Mouse (Mus musculus) heart, embryonic 12.5 days (tissue): ENCODE results near the gene Poln. TPM values are rescaled to one million over a fixed set of nuclear protein-coding genes. Genes with fewer than 3 reads are reported as not detected.

Experiments used
- ATAC-seq: fragments of 200-750 bp; cut with Nextera tagmentation; 2 replicates; pipeline ENCODE4 v1.8.0; 2017; ENCODE audit warnings: moderate TSS enrichment, moderate library complexity; ENCODE audit not compliant: insufficient number of reproducible peaks, low FRiP score
- H3K27ac ChIP-seq: fragments of 300-500 bp; sonication (generic); 2 replicates; pipeline ENCODE4 v1.5.1; 2016; ENCODE audit warnings: mild to moderate bottlenecking, moderate library complexity; ENCODE audit not compliant: poor library complexity, severe bottlenecking
- H3K27me3 ChIP-seq: fragments of 300-500 bp; sonication (generic); replicated peaks from 2 replicates; pipeline ENCODE4 v1.6.1; 2016; ENCODE audit warnings: mild to moderate bottlenecking, moderate library complexity
- H3K36me3 ChIP-seq: fragments of 300-500 bp; sonication (generic); 2 replicates; pipeline ENCODE4 v1.6.1; 2016; ENCODE audit warnings: mild to moderate bottlenecking, moderate library complexity
- H3K4me1 ChIP-seq: fragments of 300-500 bp; sonication (generic); replicated peaks from 2 replicates; pipeline ENCODE4 v1.6.1; 2016; ENCODE audit warnings: mild to moderate bottlenecking
- H3K4me2 ChIP-seq: fragments of 300-500 bp; sonication (generic); 2 replicates; pipeline ENCODE4 v1.6.1; 2016; ENCODE audit warnings: mild to moderate bottlenecking, moderate library complexity
- H3K4me3 ChIP-seq: fragments of 300-500 bp; sonication (generic); 2 replicates; pipeline ENCODE4 v1.5.1; 2016; ENCODE audit warnings: mild to moderate bottlenecking
- H3K9ac ChIP-seq: fragments of 300-500 bp; sonication (generic); 2 replicates; pipeline ENCODE4 v1.6.1; 2016; ENCODE audit warnings: mild to moderate bottlenecking, moderate library complexity
- H3K9me3 ChIP-seq: fragments of 300-500 bp; sonication (generic); replicated peaks from 2 replicates; pipeline ENCODE4 v1.6.1; 2016; ENCODE audit warnings: mild to moderate bottlenecking, moderate library complexity
- WGBS: fragments of 180-500 bp; shearing (Covaris S2); methylation state at CpG from one replicate; pipeline ENCODE4 v1.1.7; 2016; 5-methylcytosine and 5-hydroxymethylcytosine counted together
- polyA plus RNA-seq: library from polyadenylated mRNA; unstranded; fragments of >200 nt; fragmentation: Nextera tagmentation; extraction: Ambion mirVana; gene quantifications from 2 replicates; pipeline ENCODE4 v1.2.1, GENCODE M21; 2016

The Poln gene
- 0.37 and 0.40 TPM in 2 replicates for polyA plus RNA-seq

DNA sequence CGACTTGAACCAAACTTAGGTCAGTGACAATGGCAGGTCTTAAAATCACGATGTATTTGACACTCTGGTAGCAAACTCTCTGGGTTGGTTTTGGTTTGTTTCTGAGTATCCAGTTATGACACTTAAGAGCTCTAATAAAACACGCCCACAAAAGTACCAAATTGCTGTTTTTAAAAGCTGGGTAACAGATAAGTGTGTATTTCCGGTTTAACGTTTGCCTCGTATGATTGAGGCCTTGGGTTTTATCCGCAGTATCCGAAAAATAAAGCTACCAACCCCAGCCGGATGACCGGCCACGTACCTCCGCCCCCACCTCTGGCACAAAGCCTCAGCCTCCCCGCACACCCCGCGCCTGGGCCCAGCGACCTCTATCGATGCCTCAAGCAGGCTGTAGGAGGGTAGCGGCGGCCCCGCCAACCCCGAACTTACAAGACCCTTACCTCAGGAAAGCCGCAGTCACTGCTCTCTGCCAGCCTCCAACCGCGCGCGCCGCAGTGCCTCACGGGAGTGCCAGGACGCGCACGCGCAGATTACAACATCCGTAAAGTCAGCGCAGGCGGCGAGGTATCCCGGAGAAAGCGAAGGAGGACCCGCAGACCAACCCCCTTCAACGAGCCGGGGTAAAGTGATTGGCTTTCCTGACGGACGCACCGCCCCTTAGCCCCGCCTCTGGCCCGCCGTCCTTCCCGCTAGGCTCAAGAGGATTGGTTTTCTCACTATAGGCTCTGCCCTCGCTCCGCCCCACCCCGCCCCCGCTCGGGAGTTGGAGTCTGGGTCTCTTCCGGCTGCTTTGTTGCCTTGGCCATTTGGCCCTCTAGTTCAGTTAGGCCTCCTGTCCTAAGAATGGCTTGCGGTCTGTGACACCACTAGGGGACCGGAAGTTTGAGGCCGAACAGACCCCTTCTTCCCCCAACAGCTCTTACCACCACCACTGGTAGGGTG lies at the start of gene Poln, which contains the start of gene Haus3:
Gene Poln (minus strand): TSS at position 499 of the 942 bp plus-strand sequence.
Gene Haus3 (minus strand): TSS at position 578 of the 942 bp plus-strand sequence.
- no peaks in the 10 kb centered on the region for H3K27me3 ChIP-seq
- peak within 1 kb of the TSS; percentile 96 for H3K9ac ChIP-seq
- H3K36me3 ChIP-seq, result peaks cover 20% of the 10 kb centered on the region
- H3K4me1 ChIP-seq, result 0 out of 2 replicates have a peak, but pooled peaks cover 5% of the 10 kb centered on the region
- peak within 1 kb of the TSS; percentile 72 for H3K4me2 ChIP-seq
- peak; percentile 100 for ATAC-seq
- under 1% methylated on average over 57 of the region's 57 CpGs for WGBS
- H3K27ac ChIP-seq, result peak within 1 kb of the TSS; percentile 94
- H3K4me3 ChIP-seq, result peak within 1 kb of the TSS; percentile 92
- H3K9me3 ChIP-seq, result no peaks in the 10 kb centered on the region

DNA sequence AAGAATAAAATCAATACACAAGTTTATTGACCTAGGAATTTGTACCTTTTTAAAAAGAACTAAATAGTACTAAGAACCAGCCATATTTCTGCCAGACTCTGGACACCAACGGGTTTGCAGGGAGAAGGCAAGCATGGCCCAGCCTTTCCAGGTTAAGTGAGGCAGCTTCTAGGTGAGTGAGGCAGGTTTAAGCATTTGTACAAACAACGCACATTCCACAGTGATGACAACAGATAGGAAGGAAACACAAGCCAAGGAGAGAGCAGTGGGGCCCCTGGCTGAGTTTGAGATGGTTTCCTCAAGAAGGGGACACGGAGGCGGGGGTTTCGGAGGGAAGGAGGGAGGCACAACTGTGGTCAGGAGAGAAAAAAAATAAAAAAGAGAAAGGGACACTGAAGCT lies 49.4 kb upstream of the Poln start:
- Histone ChIP-seq H3K27ac (no peak overlapping the region), H3K9ac (no peak overlapping the region), H3K36me3 (no peaks in the 10 kb centered on the region), H3K4me1 (peaks cover 26% of the 10 kb centered on the region), H3K9me3 (no peaks in the 10 kb centered on the region), H3K4me2 (no peak overlapping the region), H3K27me3 (peaks cover 32% of the 10 kb centered on the region), H3K4me3 (no peak overlapping the region)
- ATAC-seq, result no peak
- WGBS, result 52% methylated on average over 5 of the region's 5 CpGs

DNA sequence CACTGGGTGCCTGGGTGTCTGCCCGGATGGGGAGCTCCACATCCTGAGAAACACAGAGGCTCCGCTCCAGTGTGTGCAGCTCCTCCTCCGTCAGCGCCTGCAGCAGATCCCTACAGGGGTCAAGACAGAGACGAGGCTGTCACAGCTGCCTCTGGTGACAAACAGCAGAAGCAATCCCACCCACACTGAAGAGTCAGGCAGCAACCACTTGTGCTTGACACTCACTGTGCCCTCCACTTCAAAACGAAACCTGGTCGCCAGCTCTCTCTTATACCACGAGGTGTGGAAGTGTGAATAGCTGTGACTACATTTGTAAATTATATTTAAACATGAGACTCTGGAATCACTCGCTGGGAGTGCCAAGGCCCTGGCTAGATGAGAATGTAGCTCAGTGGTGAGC lies 48.5 kb upstream of the Poln start:
- no peak overlapping the region for H3K9ac ChIP-seq
- H3K27me3 ChIP-seq, result peaks cover 25% of the 10 kb centered on the region; the same call in 1 of the 2 replicates
- peak; percentile 72 for ATAC-seq

DNA sequence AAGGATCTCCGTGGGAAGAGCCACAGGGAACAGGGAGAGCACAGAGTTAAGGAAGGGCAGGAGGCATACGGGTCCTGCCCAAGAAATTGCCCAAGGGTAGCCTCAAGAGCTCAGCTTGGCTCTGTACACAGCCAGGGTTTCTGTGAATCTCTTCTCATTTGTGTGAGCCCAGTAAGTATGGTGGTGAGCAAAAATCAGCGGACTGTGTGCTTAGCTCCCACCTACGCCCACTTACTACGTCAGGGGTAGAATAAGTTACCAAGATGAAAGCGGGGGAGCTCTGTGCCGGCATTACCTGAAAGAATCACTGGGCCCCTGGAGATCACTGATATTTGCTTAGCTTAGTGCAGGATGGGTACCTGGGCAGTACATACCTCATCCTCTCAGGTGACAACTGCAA lies 46.8 kb upstream of the Poln start:
- no peak overlapping the region for H3K4me2 ChIP-seq
- no peaks in the 10 kb centered on the region for H3K9me3 ChIP-seq
- no peaks in the 10 kb centered on the region for H3K36me3 ChIP-seq
- ATAC-seq, result no peak
- WGBS, result 81% methylated on average over 7 of the region's 7 CpGs
- no peak overlapping the region for H3K4me3 ChIP-seq
- H3K4me1 ChIP-seq, result peaks cover 29% of the 10 kb centered on the region
- no peak overlapping the region for H3K9ac ChIP-seq
- peaks cover 23% of the 10 kb centered on the region; the same call in 1 of the 2 replicates for H3K27me3 ChIP-seq
- H3K27ac ChIP-seq, result no peak overlapping the region

More for the DNA sequence above, 48.5 kb upstream of the Poln start:
- no peaks in the 10 kb centered on the region for H3K9me3 ChIP-seq
- H3K36me3 ChIP-seq, result no peaks in the 10 kb centered on the region
- WGBS, result 16% methylated on average over 9 of the region's 9 CpGs
- no peak overlapping the region for H3K4me3 ChIP-seq
- peaks cover 29% of the 10 kb centered on the region for H3K4me1 ChIP-seq
- H3K4me2 ChIP-seq, result peak overlapping the region; percentile 48
- peak overlapping the region; percentile 31; the same call in 1 of the 2 replicates for H3K27ac ChIP-seq

DNA sequence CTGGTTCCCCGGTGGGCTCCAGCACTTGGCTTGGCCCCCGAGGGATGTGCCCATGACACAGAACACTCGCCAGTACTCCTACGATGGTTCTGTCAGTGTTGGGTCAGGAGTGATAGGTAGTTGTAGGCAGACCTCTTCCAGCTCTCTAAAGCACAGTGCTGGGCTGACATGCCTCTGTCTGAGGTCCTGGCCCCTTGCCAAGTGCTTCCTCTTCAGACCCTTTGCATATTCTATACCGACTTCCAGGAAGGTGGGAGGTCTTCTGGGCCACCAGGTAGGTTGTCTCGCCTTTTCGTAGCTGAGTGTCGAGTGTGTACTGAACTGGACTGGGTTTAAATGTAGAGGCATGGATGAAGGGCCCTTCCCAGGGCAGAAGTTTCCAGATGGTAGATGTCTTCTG lies 44.4 kb upstream of the Poln start:
- 52% methylated on average over 8 of the region's 8 CpGs for WGBS
- no peak for ATAC-seq
- Histone ChIP-seq H3K27ac (no peak overlapping the region), H3K9ac (no peak overlapping the region), H3K4me1 (peaks cover 23% of the 10 kb centered on the region), H3K36me3 (no peaks in the 10 kb centered on the region), H3K4me3 (no peak overlapping the region), H3K9me3 (no peaks in the 10 kb centered on the region), H3K27me3 (peaks cover 18% of the 10 kb centered on the region; the same call in 1 of the 2 replicates), H3K4me2 (no peak overlapping the region; the same call in 1 of the 2 replicates)

DNA sequence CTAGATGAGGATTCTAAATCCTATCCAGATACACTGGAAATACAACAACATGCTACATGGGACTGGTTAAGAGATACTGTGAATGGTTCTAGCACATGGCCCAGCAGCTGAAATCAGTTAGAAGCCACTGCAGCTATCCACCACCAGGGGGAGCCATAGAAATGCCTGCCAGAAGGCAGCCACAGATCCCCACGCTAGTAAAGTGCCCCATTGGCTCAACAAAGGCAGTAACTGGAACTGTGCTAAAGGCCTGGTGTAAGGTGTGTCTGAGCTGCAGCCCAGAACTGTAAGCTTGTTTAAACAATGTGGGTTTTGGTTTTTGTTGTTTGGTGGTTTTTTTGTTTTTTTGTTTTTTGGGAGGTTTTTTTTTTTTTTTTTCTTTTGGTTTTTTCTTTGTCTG lies 41.0 kb upstream of the Poln start:
- H3K27me3 ChIP-seq, result peaks cover 2% of the 10 kb centered on the region; the same call in 1 of the 2 replicates
- H3K27ac ChIP-seq, result no peak overlapping the region
- 10% methylated on average over 1 of the region's 1 CpGs for WGBS
- H3K9ac ChIP-seq, result no peak overlapping the region
- H3K9me3 ChIP-seq, result no peaks in the 10 kb centered on the region
- no peaks in the 10 kb centered on the region for H3K36me3 ChIP-seq
- ATAC-seq, result peak; percentile 48; the same call in 1 of the 2 replicates
- no peak overlapping the region for H3K4me3 ChIP-seq
- H3K4me1 ChIP-seq, result peaks cover 13% of the 10 kb centered on the region
- H3K4me2 ChIP-seq, result no peak overlapping the region

DNA sequence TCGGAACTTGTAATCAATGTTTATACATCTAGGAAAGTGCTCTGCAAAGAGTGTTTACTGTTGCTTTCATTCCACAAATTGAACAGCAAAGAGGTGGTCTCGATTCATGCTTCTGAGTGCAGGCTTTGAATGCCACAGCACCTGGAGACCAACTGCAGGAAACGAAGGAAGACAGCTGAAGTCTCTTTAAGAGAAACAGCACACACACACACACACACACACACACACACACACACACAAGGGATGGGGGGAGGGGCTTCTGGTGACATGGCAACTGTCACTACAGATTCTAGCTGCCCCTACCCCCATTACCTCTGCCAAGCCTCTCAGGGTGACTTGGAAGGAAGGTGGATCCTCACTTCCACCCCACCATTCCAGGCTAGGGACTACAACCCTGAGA lies 38.3 kb upstream of the Poln start:
- Histone ChIP-seq H3K27ac (no peak overlapping the region), H3K4me2 (no peak overlapping the region), H3K36me3 (no peaks in the 10 kb centered on the region), H3K9ac (no peak overlapping the region), H3K4me3 (no peak overlapping the region), H3K27me3 (no peaks in the 10 kb centered on the region), H3K4me1 (peaks cover 9% of the 10 kb centered on the region; the same call in 1 of the 2 replicates), H3K9me3 (no peaks in the 10 kb centered on the region)
- WGBS, result 54% methylated on average over 3 of the region's 3 CpGs
- ATAC-seq, result no peak

DNA sequence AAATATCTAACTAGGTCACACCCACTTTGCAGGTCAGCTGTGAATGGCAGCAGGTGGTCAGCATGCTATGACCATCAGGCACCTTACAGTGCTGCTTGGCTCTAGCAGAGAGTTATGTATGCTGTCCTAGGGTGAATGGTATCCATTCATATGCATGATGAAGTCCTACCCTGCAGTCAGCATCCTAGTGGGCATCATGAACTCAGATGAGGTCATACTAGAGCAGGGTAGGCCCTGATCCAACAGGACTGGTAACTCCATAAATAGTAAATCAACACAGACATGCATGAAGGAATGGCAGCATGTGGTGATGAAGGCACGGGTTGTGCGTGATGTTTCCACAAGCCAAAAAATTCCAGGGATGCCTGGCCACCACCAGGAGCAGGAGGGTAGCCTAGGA lies 36.5 kb upstream of the Poln start:
- no peak overlapping the region for H3K27ac ChIP-seq
- 25% methylated on average over 2 of the region's 2 CpGs for WGBS
- ATAC-seq, result no peak

DNA sequence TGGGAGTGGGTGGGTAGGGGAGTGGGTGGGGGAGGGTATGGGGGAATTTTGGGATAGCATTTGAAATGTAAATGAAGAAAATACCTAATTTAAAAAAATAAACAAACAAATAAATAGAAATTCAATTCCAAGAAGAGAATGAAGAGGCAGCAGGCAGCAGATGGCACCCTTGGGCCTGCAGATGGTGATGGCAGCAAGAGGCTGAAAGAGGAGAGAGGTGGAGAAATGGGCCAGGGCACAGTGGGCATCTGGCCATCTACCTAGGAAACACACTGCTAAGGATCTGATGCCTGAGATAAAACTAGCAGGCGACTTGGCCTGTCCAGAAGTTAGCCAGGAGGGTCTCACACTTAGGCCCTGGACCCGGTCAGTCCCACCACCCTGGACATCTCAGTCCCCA lies 35.7 kb upstream of the Poln start:
- Histone ChIP-seq H3K9me3 (no peaks in the 10 kb centered on the region), H3K27me3 (no peaks in the 10 kb centered on the region), H3K4me3 (no peak overlapping the region), H3K36me3 (no peaks in the 10 kb centered on the region), H3K4me2 (no peak overlapping the region), H3K9ac (no peak overlapping the region), H3K27ac (no peak overlapping the region), H3K4me1 (peaks cover 16% of the 10 kb centered on the region)
- WGBS, result 77% methylated on average over 2 of the region's 2 CpGs
- ATAC-seq, result no peak

More for the DNA sequence above, 36.5 kb upstream of the Poln start:
- Histone ChIP-seq H3K4me1 (peaks cover 16% of the 10 kb centered on the region), H3K4me3 (no peak overlapping the region), H3K27me3 (no peaks in the 10 kb centered on the region), H3K9ac (no peak overlapping the region), H3K9me3 (no peaks in the 10 kb centered on the region), H3K4me2 (no peak overlapping the region), H3K36me3 (no peaks in the 10 kb centered on the region)

DNA sequence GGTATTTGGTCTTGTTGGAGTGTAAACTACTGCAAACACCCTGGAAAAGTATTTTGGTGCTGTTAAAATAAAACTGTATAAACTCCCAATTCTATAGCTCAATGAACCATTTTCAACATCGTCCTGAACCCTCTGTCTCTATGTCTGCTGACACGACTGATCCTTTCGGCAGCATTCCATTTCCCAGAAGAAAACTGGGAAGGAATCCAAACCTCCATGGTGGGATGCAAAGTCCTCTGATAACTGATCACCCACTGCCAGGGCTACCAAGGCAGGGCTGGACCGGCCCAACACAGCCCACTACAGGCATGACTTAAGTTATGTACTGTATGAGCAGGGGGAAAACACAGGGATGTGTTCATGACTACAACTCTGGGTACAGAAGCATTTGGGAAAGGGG lies 32.8 kb upstream of the Poln start:
- WGBS, result 50% methylated on average over 4 of the region's 4 CpGs
- H3K27ac ChIP-seq, result no peak overlapping the region
- H3K4me1 ChIP-seq, result peaks cover 16% of the 10 kb centered on the region
- H3K9me3 ChIP-seq, result no peaks in the 10 kb centered on the region
- ATAC-seq, result no peak
- no peaks in the 10 kb centered on the region for H3K36me3 ChIP-seq
- no peak overlapping the region for H3K4me2 ChIP-seq
- H3K4me3 ChIP-seq, result no peak overlapping the region
- no peak overlapping the region for H3K9ac ChIP-seq
- 0 out of 2 replicates have a peak, but pooled peaks cover 5% of the 10 kb centered on the region for H3K27me3 ChIP-seq

DNA sequence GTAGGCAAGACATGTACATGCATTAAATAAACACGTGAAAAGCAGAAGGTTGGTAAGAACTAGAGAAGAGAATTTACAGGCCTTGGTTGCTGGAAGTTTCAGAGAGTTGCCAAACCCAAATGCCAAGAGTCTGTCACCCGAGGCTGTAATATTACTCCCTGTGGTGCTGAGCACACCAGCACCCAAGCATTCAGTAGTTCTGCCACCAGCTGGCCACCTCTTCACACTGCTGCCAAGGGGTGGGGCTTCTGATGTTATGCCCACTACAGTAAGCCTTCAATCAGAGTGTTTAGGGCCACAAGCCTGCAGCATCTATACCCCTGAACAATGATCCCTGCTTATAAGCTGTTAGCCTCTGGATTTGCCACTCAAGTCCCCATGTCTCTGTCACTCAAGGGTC lies 32.1 kb upstream of the Poln start:
- Histone ChIP-seq H3K9ac (no peak overlapping the region), H3K4me3 (no peak overlapping the region), H3K27ac (no peak overlapping the region), H3K9me3 (no peaks in the 10 kb centered on the region), H3K4me2 (no peak overlapping the region), H3K36me3 (no peaks in the 10 kb centered on the region), H3K27me3 (0 out of 2 replicates have a peak, but pooled peaks cover 5% of the 10 kb centered on the region), H3K4me1 (peaks cover 15% of the 10 kb centered on the region)
- no peak for ATAC-seq
- 72% methylated on average over 2 of the region's 2 CpGs for WGBS
